Mouse (Mus musculus) heart, adult 2 months (tissue): Measurements from ENCODE around the gene Celf2. TPM values are rescaled to one million over a fixed set of nuclear protein-coding genes. Genes with fewer than 3 reads are reported as not detected.

Experiments
- DNase-seq, 2 experiments: peaks; one replicate each; pipeline ENCODE4 v3.0.0; 2021
- H3K27ac ChIP-seq: fragments of 200-600 bp; 2 replicates; pipeline ENCODE4 v1.8.1; 2022
- H3K27me3 ChIP-seq: fragments of 200-500 bp; 2 replicates; pipeline ENCODE4 v1.6.1; 2012; ENCODE audit warnings: mild to moderate bottlenecking, low read length, inconsistent platforms, mixed read lengths; ENCODE audit not compliant: control insufficient read depth, insufficient read depth
- H3K36me3 ChIP-seq: fragments of 200-500 bp; 2 replicates; pipeline ENCODE4 v1.6.1; 2012; ENCODE audit warnings: low read length, inconsistent platforms; ENCODE audit not compliant: control insufficient read depth, insufficient read depth
- H3K4me1 ChIP-seq: fragments of 200-500 bp; 2 replicates; pipeline ENCODE4 v1.6.1; 2011; ENCODE audit warnings: low read length; ENCODE audit not compliant: control insufficient read depth, insufficient read depth
- H3K4me3 ChIP-seq: fragments of 200-600 bp; 2 replicates; pipeline ENCODE4 v1.8.1; 2022
- H3K79me2 ChIP-seq: fragments of 200-500 bp; replicated peaks from 2 replicates; pipeline ENCODE4 v1.6.1; 2012; ENCODE audit warnings: mild to moderate bottlenecking, inconsistent platforms, low read length, moderate library complexity, mixed read lengths; ENCODE audit not compliant: control insufficient read depth, insufficient read depth
- H3K9ac ChIP-seq: fragments of 200-500 bp; 2 replicates; pipeline ENCODE4 v1.6.1; 2012; ENCODE audit warnings: low read depth, mild to moderate bottlenecking, control low read depth, inconsistent platforms, low read length, mixed read lengths
- CTCF ChIP-seq: fragments of 200-600 bp; IDR thresholded peaks from 2 replicates; pipeline ENCODE4 v1.8.1; 2022; ENCODE audit warnings: antibody characterized with exemption, mild to moderate bottlenecking, moderate library complexity
- EP300 ChIP-seq: fragments of 200-500 bp; IDR thresholded peaks from 2 replicates; pipeline ENCODE4 v1.6.1; 2011; ENCODE audit warnings: low read depth, low read length, control low read depth; ENCODE audit not compliant: insufficient read depth
- POLR2A ChIP-seq: fragments of 200-500 bp; IDR thresholded peaks from 2 replicates; pipeline ENCODE4 v1.6.1; 2011; ENCODE audit warnings: mild to moderate bottlenecking, low read depth, low read length, control low read depth; ENCODE audit not compliant: insufficient read depth
- WGBS: fragments of 180-500 bp; shearing (Covaris S2); methylation state at CpG from one replicate; pipeline ENCODE4 v1.1.7; 2018; 5-methylcytosine and 5-hydroxymethylcytosine counted together
- intact Hi-C: fragments of 180-260 bp; cut with DNase I; formaldehyde crosslinking; loops from one replicate; pipeline ENCODE4 v1.15.1; 2025
- polyA plus RNA-seq: library from polyadenylated mRNA; depleted of rRNA; stranded (reverse); fragments of >200 nt; gene quantifications from 2 replicates; pipeline ENCODE4 v1.2.3, GENCODE M21; 2012
- total RNA-seq, 2 experiments: library from RNA; stranded (reverse); gene quantifications; 2 replicates each; pipeline ENCODE4 v1.2.3; 2021

Gene Celf2
- total and polyA plus RNA-seq, 3 experiments: 38.1 to 63.9 (median 56.7) TPM

DNA sequence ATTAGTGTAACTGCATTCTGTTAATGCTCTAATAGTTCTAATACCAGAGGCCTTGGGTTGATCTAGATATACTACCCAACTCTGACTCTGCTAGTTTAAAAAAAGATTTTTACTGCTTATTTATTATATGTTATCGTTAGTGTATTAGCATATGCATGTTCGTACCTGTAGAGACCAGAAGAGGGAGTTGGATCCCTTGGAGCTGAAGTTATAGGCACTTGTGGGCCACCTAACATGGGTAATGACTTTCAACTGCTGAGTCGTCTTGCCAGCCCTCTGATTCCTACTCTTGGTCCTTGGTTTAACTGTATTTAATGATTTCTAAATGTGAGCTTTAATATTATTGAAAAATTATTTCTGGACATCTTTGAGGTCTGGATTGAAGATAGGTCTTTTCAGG, 948.0 kb downstream of the Celf2 start:
- Histone ChIP-seq H3K9ac (no peak overlapping the region), H3K27ac (no peak overlapping the region), H3K4me1 (no peaks in the 10 kb centered on the region), H3K79me2 (no peaks in the 10 kb centered on the region), H3K27me3 (no peaks in the 10 kb centered on the region), H3K4me3 (no peak overlapping the region), H3K36me3 (no peaks in the 10 kb centered on the region)
- WGBS: 90% methylated on average over 3 of the region's 3 CpGs
- intact Hi-C loops: no loop called here
- no peak for TF ChIP-seq POLR2A
- no peak for TF ChIP-seq EP300
- TF ChIP-seq CTCF: no peak
- DNase-seq: no peak

GRCm38 (mm10) chr2:6560802-6561201, 948.6 kb downstream of the Celf2 start:
- no peak overlapping the region for H3K9ac ChIP-seq
- intact Hi-C loops: no loop called here
- no peak for TF ChIP-seq CTCF
- TF ChIP-seq EP300: no peak
- no peak for TF ChIP-seq POLR2A
- H3K4me1 ChIP-seq: no peaks in the 10 kb centered on the region
- H3K27ac ChIP-seq: no peak overlapping the region
- 94% methylated on average over 3 of the region's 3 CpGs for WGBS
- DNase-seq: no peak
- no peaks in the 10 kb centered on the region for H3K27me3 ChIP-seq
- no peak overlapping the region for H3K4me3 ChIP-seq
- H3K79me2 ChIP-seq: no peaks in the 10 kb centered on the region
- no peaks in the 10 kb centered on the region for H3K36me3 ChIP-seq

DNA sequence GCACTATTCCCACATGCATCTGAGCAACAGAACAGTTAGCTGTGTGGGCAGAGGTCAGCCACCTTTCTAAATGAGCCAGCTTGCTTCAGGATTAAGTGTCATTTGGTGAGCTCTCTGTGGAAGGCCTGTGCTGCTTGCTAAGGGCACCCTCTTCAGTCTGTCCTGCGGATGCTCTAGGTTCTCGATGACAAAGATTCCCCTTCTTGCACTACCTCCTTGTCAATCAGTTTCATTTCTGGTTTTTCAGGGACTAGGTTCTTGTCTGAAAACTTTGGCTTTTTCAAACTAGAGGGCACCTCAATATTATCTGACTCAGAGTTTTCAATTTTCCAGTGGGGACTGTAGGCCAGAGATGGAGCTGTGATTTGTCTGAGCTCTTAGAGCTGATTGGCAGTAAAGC, 949.8 kb downstream of the Celf2 start:
- TF ChIP-seq CTCF (no peak), POLR2A (no peak), EP300 (no peak)
- Histone ChIP-seq H3K4me3 (no peak overlapping the region), H3K4me1 (no peaks in the 10 kb centered on the region), H3K9ac (no peak overlapping the region), H3K36me3 (no peaks in the 10 kb centered on the region), H3K27ac (no peak overlapping the region), H3K27me3 (no peaks in the 10 kb centered on the region), H3K79me2 (no peaks in the 10 kb centered on the region)
- intact Hi-C loops: no loop called here
- WGBS: 89% methylated on average over 2 of the region's 2 CpGs
- no peak for DNase-seq

- WGBS: 83% methylated on average over 14 of the region's 14 CpGs
- Histone ChIP-seq H3K36me3 (no peaks in the 10 kb centered on the region), H3K4me3 (no peak overlapping the region), H3K27ac (no peak overlapping the region), H3K79me2 (no peaks in the 10 kb centered on the region), H3K27me3 (no peaks in the 10 kb centered on the region), H3K9ac (no peak overlapping the region), H3K4me1 (no peaks in the 10 kb centered on the region)
- DNase-seq: no peak
- TF ChIP-seq CTCF (no peak), EP300 (no peak)
- intact Hi-C loops: no loop called here
These were observed 950.8 kb downstream of the Celf2 start for GRCm38 (mm10) chr2:6558303-6559254.

DNA sequence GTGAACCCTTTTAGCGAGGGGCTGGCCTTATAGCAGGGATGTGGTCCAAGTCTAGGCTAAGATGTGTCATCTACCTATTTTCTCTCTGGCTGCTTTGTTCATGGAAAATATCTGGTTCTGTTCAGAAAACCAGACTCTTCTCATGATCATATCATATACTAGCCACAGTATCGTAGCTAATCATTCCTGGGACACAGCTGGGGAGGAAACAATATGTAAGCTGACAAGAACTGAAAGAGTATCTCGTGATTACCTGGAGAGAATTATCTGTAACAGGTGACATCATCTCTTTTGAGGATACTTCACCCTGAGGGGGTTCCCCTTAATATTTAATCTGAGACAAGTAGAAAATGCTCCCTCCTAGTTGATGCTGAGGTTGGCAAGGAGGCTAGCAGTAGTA, 951.6 kb downstream of the Celf2 start:
- 71% methylated on average over 3 of the region's 3 CpGs for WGBS

DNA sequence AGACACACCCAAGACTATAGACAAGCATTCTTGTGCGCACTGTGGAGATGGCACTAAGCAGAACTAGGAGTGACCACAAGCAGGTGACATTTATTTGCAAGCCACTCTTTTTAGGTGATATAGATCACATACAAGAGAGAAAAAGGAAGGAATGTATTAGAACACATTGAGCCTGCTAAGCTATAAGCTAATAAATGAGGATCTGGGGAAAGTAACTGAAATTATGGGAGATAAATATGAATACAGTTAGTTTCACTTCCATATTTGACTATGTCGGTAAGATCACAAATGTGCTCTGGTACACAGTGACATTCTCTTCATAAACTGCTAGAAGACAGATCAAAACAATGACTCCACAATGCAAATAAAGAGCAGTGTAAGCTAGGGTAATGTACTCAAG, 952.5 kb downstream of the Celf2 start:
- no peak for DNase-seq
- TF ChIP-seq POLR2A: no peak
- intact Hi-C loops: no loop called here
- Histone ChIP-seq H3K9ac (no peak overlapping the region), H3K4me3 (no peak overlapping the region), H3K4me1 (no peaks in the 10 kb centered on the region), H3K27ac (no peak overlapping the region), H3K36me3 (no peaks in the 10 kb centered on the region), H3K27me3 (no peaks in the 10 kb centered on the region), H3K79me2 (no peaks in the 10 kb centered on the region)
- 88% methylated on average over 2 of the region's 2 CpGs for WGBS

More for the DNA sequence above, 951.6 kb downstream of the Celf2 start:
- Histone ChIP-seq H3K79me2 (no peaks in the 10 kb centered on the region), H3K4me3 (no peak overlapping the region), H3K4me1 (no peaks in the 10 kb centered on the region), H3K27ac (no peak overlapping the region), H3K36me3 (no peaks in the 10 kb centered on the region), H3K27me3 (no peaks in the 10 kb centered on the region), H3K9ac (no peak overlapping the region)
- TF ChIP-seq CTCF (no peak), POLR2A (no peak), EP300 (no peak)
- no peak for DNase-seq
- intact Hi-C loops: no loop called here
